Mouse (Mus musculus): ENCODE measurements around the gene Sik3. TPM values are rescaled to one million over a fixed set of nuclear protein-coding genes. Genes with fewer than 3 reads are reported as not detected.

Gene Sik3
- polyA plus RNA-seq, 1 experiment, result 46.5 TPM

DNA sequence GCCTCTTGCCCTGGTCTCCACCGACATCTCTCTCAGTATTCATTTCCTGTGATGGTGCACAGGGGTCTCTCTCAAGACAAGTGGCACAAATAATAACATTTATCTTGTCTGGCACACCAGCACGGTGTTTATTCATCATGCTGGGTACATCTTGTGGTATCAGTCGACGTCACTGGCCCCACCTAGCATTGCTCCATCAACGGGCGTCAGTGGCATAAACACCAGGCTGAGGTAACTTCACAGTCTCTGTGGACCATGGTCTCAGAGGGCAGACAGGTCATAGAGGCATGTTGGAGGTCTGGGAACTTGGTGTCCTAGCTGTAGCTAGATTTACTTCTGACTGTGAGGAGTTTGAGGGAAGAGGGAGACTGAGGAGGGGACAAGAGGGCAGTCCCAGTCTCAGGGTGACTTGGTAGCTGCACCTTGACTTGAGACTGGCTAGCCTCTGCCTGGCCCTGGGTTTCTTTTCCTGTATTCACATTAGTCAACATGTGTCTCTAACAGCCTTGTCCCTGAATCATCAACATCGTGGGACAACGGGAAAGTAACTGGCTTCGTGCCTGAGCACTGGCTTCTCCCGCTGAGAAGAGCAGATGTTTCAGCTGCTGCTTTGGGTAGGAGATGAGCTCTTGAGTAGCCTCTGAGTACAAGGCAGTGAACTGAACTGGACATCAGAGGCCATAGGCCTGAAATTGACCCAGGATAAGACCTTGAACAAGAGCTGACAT lies 244.2 kb downstream of the Sik3 start:
- Histone ChIP-seq H3K27ac (ENCODE audit: insufficient read depth, low read length) (no peak overlapping the region), H3K4me3 (ENCODE audit: insufficient read depth, low read length) (no peak overlapping the region), H3K4me1 (ENCODE audit: control insufficient read depth, insufficient read depth, low read length) (no peaks in the 10 kb centered on the region)
- no peak for TF ChIP-seq CTCF (IDR thresholded peaks at IDR 0.05; ENCODE audit: extremely low read depth, insufficient read depth, low read length)
- no peak for TF ChIP-seq POLR2A (IDR thresholded peaks at IDR 0.05; ENCODE audit: extremely low read depth, insufficient read depth, low read length)

GRCm38 (mm10) chr9:46257546-46257945 lies 244.9 kb downstream of the Sik3 start:
- TF ChIP-seq CTCF (IDR thresholded peaks at IDR 0.05; ENCODE audit: extremely low read depth, insufficient read depth, low read length) (no peak), POLR2A (IDR thresholded peaks at IDR 0.05; ENCODE audit: extremely low read depth, insufficient read depth, low read length) (no peak)
- no peak overlapping the region for H3K4me3 ChIP-seq (ENCODE audit: insufficient read depth, low read length)

DNA sequence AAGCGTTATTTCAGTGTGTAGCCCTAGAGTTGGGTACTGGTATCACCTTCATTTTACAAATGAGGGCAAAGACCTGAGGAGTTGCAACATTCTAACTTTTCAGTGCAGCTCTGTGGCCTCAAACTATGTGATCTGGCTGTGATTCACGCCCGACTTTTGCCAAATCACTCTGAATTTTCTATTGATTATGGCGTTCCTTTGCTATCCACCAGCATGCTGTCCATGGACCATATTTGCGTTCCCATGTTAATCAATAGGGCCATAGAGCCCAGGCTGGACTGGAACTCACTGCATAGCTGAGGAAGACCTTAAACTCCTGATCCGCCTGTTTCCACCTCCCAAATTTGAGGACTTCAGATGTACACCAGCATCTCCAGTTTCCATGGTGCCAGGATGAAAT lies 246.5 kb downstream of the Sik3 start:
- Histone ChIP-seq H3K27ac (ENCODE audit: insufficient read depth, low read length) (no peak overlapping the region), H3K4me1 (ENCODE audit: control insufficient read depth, insufficient read depth, low read length) (no peaks in the 10 kb centered on the region), H3K4me3 (ENCODE audit: insufficient read depth, low read length) (no peak overlapping the region)
- no peak for TF ChIP-seq POLR2A (IDR thresholded peaks at IDR 0.05; ENCODE audit: extremely low read depth, insufficient read depth, low read length)
- no peak for TF ChIP-seq CTCF (IDR thresholded peaks at IDR 0.05; ENCODE audit: extremely low read depth, insufficient read depth, low read length)

More at GRCm38 (mm10) chr9:46257546-46257945, 244.9 kb downstream of the Sik3 start:
- Histone ChIP-seq H3K4me1 (ENCODE audit: control insufficient read depth, insufficient read depth, low read length) (no peaks in the 10 kb centered on the region), H3K27ac (ENCODE audit: insufficient read depth, low read length) (no peak overlapping the region)

DNA sequence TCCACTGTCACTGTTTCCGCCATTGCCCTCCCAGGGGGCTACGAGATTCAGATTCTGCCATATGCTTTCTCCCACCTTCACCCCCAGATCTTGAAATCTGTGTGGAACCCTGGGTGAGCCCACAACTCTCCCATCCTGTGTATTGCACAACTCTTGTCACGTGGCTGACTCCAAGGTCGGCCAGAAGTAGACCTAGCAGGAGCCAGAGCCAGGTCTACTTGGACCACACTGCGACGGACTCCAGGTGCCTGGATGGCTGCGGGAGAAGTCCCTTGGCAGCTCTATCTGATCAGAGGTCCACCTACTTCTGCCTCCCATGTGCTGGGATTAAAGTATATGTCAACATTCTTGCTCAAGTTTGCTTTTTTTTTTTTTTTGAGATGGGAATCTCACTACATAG lies 248.5 kb downstream of the Sik3 start:
- no peak overlapping the region for H3K4me3 ChIP-seq (ENCODE audit: insufficient read depth, low read length)
- no peaks in the 10 kb centered on the region for H3K4me1 ChIP-seq (ENCODE audit: control insufficient read depth, insufficient read depth, low read length)
- H3K27ac ChIP-seq (ENCODE audit: insufficient read depth, low read length), result no peak overlapping the region
- no peak for TF ChIP-seq POLR2A (IDR thresholded peaks at IDR 0.05; ENCODE audit: extremely low read depth, insufficient read depth, low read length)
- no peak for TF ChIP-seq CTCF (IDR thresholded peaks at IDR 0.05; ENCODE audit: extremely low read depth, insufficient read depth, low read length)

DNA sequence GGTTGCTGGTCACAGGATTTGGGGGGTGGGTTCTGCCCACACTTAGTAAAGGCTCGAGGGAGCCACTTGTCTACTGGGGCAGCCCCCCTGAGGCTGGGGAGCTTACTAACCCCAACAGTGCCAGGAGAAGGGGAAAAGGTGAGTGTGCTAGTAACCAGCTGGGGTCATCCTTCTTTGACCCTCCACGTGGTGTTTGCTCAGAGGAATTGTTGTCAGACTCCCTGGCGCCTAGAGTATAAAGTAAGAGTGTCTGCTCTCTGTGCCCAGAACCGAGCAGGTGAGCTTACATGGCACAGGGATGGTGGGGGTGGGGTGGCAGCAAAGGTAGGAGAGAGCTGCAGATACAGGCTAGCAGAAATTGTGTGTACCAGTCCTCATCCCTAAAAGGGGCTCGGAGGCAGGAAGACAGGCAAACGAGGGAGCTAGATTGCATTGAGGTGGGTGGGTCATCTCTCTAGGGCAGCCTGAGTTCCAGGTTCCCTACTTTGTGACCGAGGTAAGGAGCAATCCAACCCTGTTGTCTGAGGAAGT lies 255.8 kb downstream of the Sik3 start, which contains the start of gene Apoa5:
Gene Apoa5, plus strand, starts transcription at position 291 of the 531 bp plus-strand sequence.
- Histone ChIP-seq H3K27ac (ENCODE audit: insufficient read depth, low read length) (no peak within 1 kb of the TSS), H3K4me3 (ENCODE audit: insufficient read depth, low read length) (no peak within 1 kb of the TSS), H3K4me1 (ENCODE audit: control insufficient read depth, insufficient read depth, low read length) (no peaks in the 10 kb centered on the region)
- TF ChIP-seq POLR2A (IDR thresholded peaks at IDR 0.05; ENCODE audit: extremely low read depth, insufficient read depth, low read length) (no peak), CTCF (IDR thresholded peaks at IDR 0.05; ENCODE audit: extremely low read depth, insufficient read depth, low read length) (no peak)

DNA sequence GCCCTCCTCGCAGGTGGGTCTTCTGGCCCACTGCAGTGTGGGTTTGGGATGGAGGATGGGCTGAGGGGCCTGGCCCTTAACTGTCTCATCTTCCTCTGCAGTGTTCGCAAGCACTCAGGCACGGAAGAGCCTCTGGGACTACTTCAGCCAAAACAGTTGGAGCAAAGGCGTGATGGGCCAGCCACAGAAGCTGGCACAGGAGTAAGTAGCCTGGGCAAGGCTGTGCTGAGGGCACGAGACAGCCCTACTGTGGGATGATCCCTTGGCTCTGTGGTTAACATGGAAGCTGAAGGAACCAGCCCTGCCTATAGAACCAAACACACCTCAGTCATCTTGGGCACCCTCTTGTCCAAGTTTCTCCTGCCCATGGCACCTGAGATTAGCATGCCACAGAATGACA lies 256.5 kb downstream of the Sik3 start:
- no peak overlapping the region for H3K27ac ChIP-seq (ENCODE audit: insufficient read depth, low read length)
- TF ChIP-seq POLR2A (IDR thresholded peaks at IDR 0.05; ENCODE audit: extremely low read depth, insufficient read depth, low read length) (no peak), CTCF (IDR thresholded peaks at IDR 0.05; ENCODE audit: extremely low read depth, insufficient read depth, low read length) (no peak)
- no peak overlapping the region for H3K4me3 ChIP-seq (ENCODE audit: insufficient read depth, low read length)
- no peaks in the 10 kb centered on the region for H3K4me1 ChIP-seq (ENCODE audit: control insufficient read depth, insufficient read depth, low read length)

DNA sequence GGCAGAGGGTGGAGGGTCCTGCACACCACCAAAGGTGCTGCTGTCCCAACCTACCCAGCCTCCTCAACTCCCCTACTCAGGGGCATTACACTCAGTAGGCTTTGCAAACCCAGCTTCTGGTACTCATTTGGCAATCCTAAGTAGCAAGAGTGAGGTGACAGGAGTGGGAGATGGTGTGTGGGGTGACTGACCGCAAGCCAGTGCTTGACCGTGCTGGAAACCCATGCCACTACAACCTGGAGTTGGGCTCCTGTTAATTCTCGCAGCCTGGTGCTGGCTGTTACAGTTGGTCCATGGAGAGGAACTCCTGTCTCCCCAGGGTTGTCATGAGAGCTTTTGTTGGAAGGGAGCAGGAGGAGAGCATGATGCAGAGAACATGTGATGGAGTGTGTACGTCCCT lies 258.2 kb downstream of the Sik3 start:
- no peaks in the 10 kb centered on the region for H3K4me1 ChIP-seq (ENCODE audit: control insufficient read depth, insufficient read depth, low read length)
- TF ChIP-seq POLR2A (IDR thresholded peaks at IDR 0.05; ENCODE audit: extremely low read depth, insufficient read depth, low read length) (no peak), CTCF (IDR thresholded peaks at IDR 0.05; ENCODE audit: extremely low read depth, insufficient read depth, low read length) (no peak)
- no peak overlapping the region for H3K4me3 ChIP-seq (ENCODE audit: insufficient read depth, low read length)
- no peak overlapping the region for H3K27ac ChIP-seq (ENCODE audit: insufficient read depth, low read length)

DNA sequence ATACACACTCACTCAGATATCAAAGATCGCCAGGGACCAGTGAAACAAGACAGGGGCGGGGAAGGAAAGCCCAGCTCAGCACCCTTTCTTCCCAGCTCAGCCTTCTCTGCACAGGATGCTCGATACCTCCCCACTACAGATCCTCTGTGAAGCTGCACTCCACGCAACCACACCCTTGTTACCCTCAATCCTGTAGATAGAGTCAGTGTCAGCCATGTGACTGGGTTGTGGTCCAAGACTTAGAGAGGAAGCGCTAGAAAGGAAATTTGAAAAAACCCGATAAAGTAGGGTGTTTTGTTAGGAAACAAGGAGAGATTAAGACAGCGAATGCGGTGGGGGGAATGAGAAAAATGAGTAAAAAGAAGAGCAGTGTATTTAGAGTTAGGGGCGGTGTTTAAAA lies 259.4 kb downstream of the Sik3 start:
- H3K4me3 ChIP-seq (ENCODE audit: insufficient read depth, low read length), result no peak overlapping the region; the same call in 1 of the 2 replicates

GRCm38 (mm10) chr9:46272677-46273454 lies 260.2 kb downstream of the Sik3 start, which contains the start of gene Zpr1:
Gene Zpr1 (plus strand): TSS chr9:46273064.
- H3K4me1 ChIP-seq (ENCODE audit: control insufficient read depth, insufficient read depth, low read length), result no peaks in the 10 kb centered on the region
- peak within 1 kb of the TSS; percentile 66 for H3K4me3 ChIP-seq (ENCODE audit: insufficient read depth, low read length)
- TF ChIP-seq POLR2A (IDR thresholded peaks at IDR 0.05; ENCODE audit: extremely low read depth, insufficient read depth, low read length) (no peak; the same call in none of the 2 replicates), CTCF (IDR thresholded peaks at IDR 0.05; ENCODE audit: extremely low read depth, insufficient read depth, low read length) (no peak)
- H3K27ac ChIP-seq (ENCODE audit: insufficient read depth, low read length), result 0 out of 2 replicates have a peak within 1 kb of the TSS, but pooled peaks have one; percentile 1

More for the DNA sequence above, 259.4 kb downstream of the Sik3 start:
- H3K27ac ChIP-seq (ENCODE audit: insufficient read depth, low read length), result no peak overlapping the region
- no peaks in the 10 kb centered on the region for H3K4me1 ChIP-seq (ENCODE audit: control insufficient read depth, insufficient read depth, low read length)
- TF ChIP-seq CTCF (IDR thresholded peaks at IDR 0.05; ENCODE audit: extremely low read depth, insufficient read depth, low read length) (no peak), POLR2A (IDR thresholded peaks at IDR 0.05; ENCODE audit: extremely low read depth, insufficient read depth, low read length) (no peak)

Other genes with a start within 250 kb of the Sik3 start
- gene Cep164, start 184.1 kb upstream of the Sik3 start, polyA plus RNA-seq (2012; rRNA removed), result 18.5 and 22.5 TPM in 2 replicates
- gene Bace1, start 174.2 kb upstream of the Sik3 start, polyA plus RNA-seq (2012; rRNA removed), result 50.7 and 56.2 TPM in 2 replicates
- 28.2 and 30.5 TPM in 2 replicates for gene Pcsk7, start 106.3 kb upstream of the Sik3 start, polyA plus RNA-seq (2012; rRNA removed)
- 44.3 and 45.6 TPM in 2 replicates for gene Rnf214, start 105.9 kb upstream of the Sik3 start, polyA plus RNA-seq (2012; rRNA removed)
- gene Tagln, start 76.8 kb upstream of the Sik3 start, polyA plus RNA-seq (2012; rRNA removed), result 16.0 and 18.3 TPM in 2 replicates
- gene Sidt2, start 57.6 kb upstream of the Sik3 start, polyA plus RNA-seq (2012; rRNA removed), result 103 and 117 TPM in 2 replicates
- gene Pafah1b2, start 130 bp upstream of the Sik3 start, polyA plus RNA-seq (2012; rRNA removed), result 90.3 and 92.6 TPM in 2 replicates
- gene Apoa1, start 215.8 kb downstream of the Sik3 start, polyA plus RNA-seq (2012; rRNA removed), result 2.0 and 2.4 TPM in 2 replicates
- gene Apoc3, start 222.8 kb downstream of the Sik3 start, polyA plus RNA-seq (2012; rRNA removed), result 0.96 and 1.1 TPM in 2 replicates
- 0.04 and 0.13 TPM in 2 replicates for gene Apoa4, start 227.9 kb downstream of the Sik3 start, polyA plus RNA-seq (2012; rRNA removed)

Data from cortical plate, adult 2 months (tissue).